Comparison of ENCODE assay signal across 10 mouse cellular contexts in the genomic region with DNA sequence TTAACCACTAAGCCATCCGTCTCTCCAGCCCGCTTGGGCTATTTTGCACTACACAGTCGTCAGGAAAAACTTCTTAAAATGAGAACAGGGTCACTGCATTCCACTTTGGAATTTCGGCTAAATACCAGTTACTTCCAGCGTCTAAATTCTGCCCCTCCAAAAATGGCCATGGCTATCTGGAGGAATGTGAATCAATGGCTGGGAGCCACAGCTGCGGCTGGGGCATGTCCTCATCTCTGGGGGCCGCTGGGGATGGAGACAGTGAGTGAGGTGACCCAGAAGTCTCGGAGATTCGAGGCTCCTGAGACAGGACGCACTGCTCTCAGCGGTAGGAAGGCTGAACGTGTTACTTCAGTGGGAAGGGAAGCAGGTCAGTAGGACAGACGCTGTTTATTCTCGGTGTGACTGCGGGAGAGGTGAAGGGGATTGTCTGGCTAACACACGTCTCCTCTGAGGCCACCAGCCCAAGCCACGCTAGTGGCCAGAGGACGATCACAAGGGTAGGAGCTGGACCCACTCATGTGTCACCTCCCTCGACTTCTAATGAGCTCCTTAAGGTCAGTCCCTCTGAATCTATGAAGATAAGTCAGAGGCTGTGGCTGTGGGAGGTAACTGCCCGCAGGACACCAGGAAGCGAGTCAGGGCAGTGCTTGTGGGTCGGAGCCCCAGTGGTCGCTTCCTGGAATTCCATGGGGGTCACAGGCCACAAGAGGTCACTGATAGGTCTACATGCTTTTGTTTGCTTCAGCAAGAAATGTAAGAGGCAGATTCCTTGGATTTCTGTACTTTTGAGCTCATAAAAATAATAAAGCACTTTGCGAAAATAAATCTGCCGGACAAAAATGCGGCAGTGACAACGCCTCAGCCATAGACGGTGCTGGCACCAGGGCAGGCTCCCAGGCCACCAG. TPM values are rescaled to one million over a fixed set of nuclear protein-coding genes. Genes with fewer than 3 reads are reported as not detected.
DNase-seq lines count a peak whose midpoint lies in the region; ATAC-seq lines count a peak whose summit lies in the region.
"Had no signal": no experiment of that assay in that cellular context is flagged by ENCODE, and none has a peak within 500 bp of the region (broad histone marks: within the 10 kb centered on the region; RNA-seq: fewer than 3 reads in every experiment).

No protein-coding gene starts in this region.

- 64% methylated on average over 28 of the region's 28 CpGs for WGBS in liver, embryonic 12.5 days (ENCODE audit: insufficient replicate concordance)
- WGBS in liver, embryonic 11.5 days: 63% methylated on average over 28 of the region's 28 CpGs
- 54% methylated on average over 28 of the region's 28 CpGs for WGBS in embryonic facial prominence, embryonic 14.5 days
- WGBS in intestine, embryonic 15.5 days: 55% methylated on average over 28 of the region's 28 CpGs

- H3K4me3 ChIP-seq in liver, embryonic 12.5 days: no peak overlapping the region
- H3K4me3 ChIP-seq in liver, embryonic 11.5 days (ENCODE audit: low read depth, low read length): no peak overlapping the region
- H3K4me3 ChIP-seq in embryonic facial prominence, embryonic 14.5 days (ENCODE audit: low read depth, low read length): no peak overlapping the region
- no peak overlapping the region for H3K4me3 ChIP-seq in intestine, embryonic 15.5 days (replicated peaks)
- H3K4me3 ChIP-seq: midbrain, embryonic 10.5 days had no signal

- H3K4me2 ChIP-seq in liver, embryonic 12.5 days: no peak overlapping the region
- no peak overlapping the region for H3K4me2 ChIP-seq in liver, embryonic 11.5 days
- H3K4me2 ChIP-seq in embryonic facial prominence, embryonic 14.5 days (ENCODE audit: low read depth, low read length): no peak overlapping the region
- 0 out of 2 replicates have a peak overlapping the region, but pooled peaks have one; percentile 2 for H3K4me2 ChIP-seq in intestine, embryonic 15.5 days (replicated peaks)

- H3K27ac ChIP-seq in liver, embryonic 12.5 days: peak overlapping the region; percentile 36
- H3K27ac ChIP-seq in liver, embryonic 11.5 days (ENCODE audit: low read depth, low read length): no peak overlapping the region
- peak overlapping the region; percentile 67 for H3K27ac ChIP-seq in embryonic facial prominence, embryonic 14.5 days (replicated peaks; ENCODE audit: low read depth, low read length)
- peak overlapping the region; percentile 84 for H3K27ac ChIP-seq in intestine, embryonic 15.5 days
- H3K27ac ChIP-seq: midbrain, embryonic 10.5 days had no signal

- DNase-seq in liver, embryonic 11.5 days (ENCODE audit: low spot score): no peak
- DNase-seq in embryonic facial prominence, embryonic 14.5 days (ENCODE audit: low spot score): no peak
- peak; percentile 68 for DNase-seq in mesoderm, embryonic 11.5 days (ENCODE audit: low read depth, low spot score)
- no peak for DNase-seq in thymus, postnatal 14 days
- no peak for DNase-seq in cerebellum, postnatal 4 days (ENCODE audit: low spot score in 2 of 2)
- DNase-seq: adrenal gland, postnatal 10 days; cerebellum, adult 9-10 months had no signal

- peaks cover 16% of the 10 kb centered on the region; the same call in 1 of the 2 replicates for H3K36me3 ChIP-seq in liver, embryonic 12.5 days
- peaks cover 9% of the 10 kb centered on the region; the same call in 1 of the 2 replicates for H3K36me3 ChIP-seq in liver, embryonic 11.5 days (ENCODE audit: control insufficient read depth, insufficient read depth, low read length)
- peaks cover 28% of the 10 kb centered on the region for H3K36me3 ChIP-seq in embryonic facial prominence, embryonic 14.5 days (ENCODE audit: control insufficient read depth, insufficient read depth, low read length)
- no peaks in the 10 kb centered on the region for H3K36me3 ChIP-seq in intestine, embryonic 15.5 days

- H3K4me1 ChIP-seq in liver, embryonic 12.5 days: peaks cover 62% of the 10 kb centered on the region
- peaks cover 37% of the 10 kb centered on the region for H3K4me1 ChIP-seq in liver, embryonic 11.5 days (replicated peaks; ENCODE audit: control insufficient read depth, insufficient read depth, low read length)
- H3K4me1 ChIP-seq in embryonic facial prominence, embryonic 14.5 days (ENCODE audit: control insufficient read depth, insufficient read depth, low read length): peaks cover 37% of the 10 kb centered on the region
- H3K4me1 ChIP-seq in intestine, embryonic 15.5 days (replicated peaks): peaks cover 50% of the 10 kb centered on the region

- no peak for ATAC-seq in liver, embryonic 12.5 days
- no peak for ATAC-seq in liver, embryonic 11.5 days (replicated peaks; ENCODE audit: low FRiP score)
- ATAC-seq in embryonic facial prominence, embryonic 14.5 days (ENCODE audit: low read depth): no peak
- no peak for ATAC-seq in intestine, embryonic 15.5 days

- no peaks in the 10 kb centered on the region for H3K9me3 ChIP-seq in liver, embryonic 12.5 days (replicated peaks)
- no peaks in the 10 kb centered on the region for H3K9me3 ChIP-seq in liver, embryonic 11.5 days (ENCODE audit: control insufficient read depth, low read length)
- H3K9me3 ChIP-seq in embryonic facial prominence, embryonic 14.5 days (ENCODE audit: control insufficient read depth, low read length): no peaks in the 10 kb centered on the region
- no peaks in the 10 kb centered on the region for H3K9me3 ChIP-seq in intestine, embryonic 15.5 days
- H3K9me3 ChIP-seq: midbrain, embryonic 10.5 days had no signal

- H3K9ac ChIP-seq in liver, embryonic 12.5 days: no peak overlapping the region
- no peak overlapping the region for H3K9ac ChIP-seq in liver, embryonic 11.5 days (ENCODE audit: low read depth, low read length)
- H3K9ac ChIP-seq in embryonic facial prominence, embryonic 14.5 days (ENCODE audit: low read depth, low read length): no peak overlapping the region
- no peak overlapping the region for H3K9ac ChIP-seq in intestine, embryonic 15.5 days

- no peaks in the 10 kb centered on the region for H3K27me3 ChIP-seq in liver, embryonic 12.5 days (replicated peaks)
- no peaks in the 10 kb centered on the region for H3K27me3 ChIP-seq in liver, embryonic 11.5 days (replicated peaks; ENCODE audit: control insufficient read depth, insufficient read depth, low read length)
- no peaks in the 10 kb centered on the region for H3K27me3 ChIP-seq in embryonic facial prominence, embryonic 14.5 days (replicated peaks; ENCODE audit: control insufficient read depth, insufficient read depth, low read length)
- no peaks in the 10 kb centered on the region for H3K27me3 ChIP-seq in intestine, embryonic 15.5 days (replicated peaks)

RNA-seq across cellular contexts. Expression of a gene that starts 9.3 kb away (rescaled TPM):
- polyA plus RNA-seq in liver, embryonic 12.5 days (2016; fragmentation: Nextera tagmentation; extraction: Ambion mirVana): 9.4 and 10.2 TPM in 2 replicates
- 16.3 and 17.5 TPM in 2 replicates for polyA plus RNA-seq in liver, embryonic 11.5 days (2014; fragmentation: Nextera tagmentation; extraction: Ambion mirVana)
- 45.5 and 46.4 TPM in 2 replicates for polyA plus RNA-seq in embryonic facial prominence, embryonic 14.5 days (2014; fragmentation: Nextera tagmentation; extraction: Ambion mirVana)
- 24.4 TPM in 2 replicates for polyA plus RNA-seq in intestine, embryonic 15.5 days (2015; fragmentation: Nextera tagmentation; extraction: Ambion mirVana)
